Mouse (Mus musculus) heart, embryonic 13.5 days (tissue): ENCODE results near the gene Ubtf. TPM values are rescaled to one million over a fixed set of nuclear protein-coding genes. Genes with fewer than 3 reads are reported as not detected.

Experiments used
- ATAC-seq: fragments of 200-750 bp; cut with Nextera tagmentation; 2 replicates; pipeline ENCODE4 v1.8.0; 2017; ENCODE audit warnings: moderate TSS enrichment; ENCODE audit not compliant: insufficient number of reproducible peaks, low FRiP score, low TSS enrichment; ENCODE audit errors: extremely low read depth
- H3K27ac ChIP-seq: fragments of 300-500 bp; sonication (generic); replicated peaks from 2 replicates; pipeline ENCODE4 v1.5.1; 2015; ENCODE audit warnings: moderate library complexity, mild to moderate bottlenecking, inconsistent platforms
- H3K27me3 ChIP-seq: fragments of 300-500 bp; sonication (generic); replicated peaks from 2 replicates; pipeline ENCODE4 v1.6.1; 2015; ENCODE audit warnings: mild to moderate bottlenecking, inconsistent platforms
- H3K36me3 ChIP-seq: fragments of 300-500 bp; sonication (generic); 2 replicates; pipeline ENCODE4 v1.6.1; 2015; ENCODE audit warnings: mild to moderate bottlenecking, inconsistent platforms
- H3K4me1 ChIP-seq: fragments of 300-500 bp; sonication (generic); 2 replicates; pipeline ENCODE4 v1.6.1; 2015; ENCODE audit warnings: inconsistent platforms
- H3K4me2 ChIP-seq: fragments of 300-500 bp; sonication (generic); 2 replicates; pipeline ENCODE4 v1.6.1; 2015; ENCODE audit warnings: inconsistent platforms, mild to moderate bottlenecking, moderate library complexity
- H3K4me3 ChIP-seq: fragments of 300-500 bp; sonication (generic); 2 replicates; pipeline ENCODE4 v1.5.1; 2015; ENCODE audit warnings: moderate library complexity, mild to moderate bottlenecking, inconsistent platforms
- H3K9ac ChIP-seq: fragments of 300-500 bp; sonication (generic); 2 replicates; pipeline ENCODE4 v1.6.1; 2015; ENCODE audit warnings: inconsistent platforms, mild to moderate bottlenecking, moderate library complexity
- H3K9me3 ChIP-seq: fragments of 300-500 bp; sonication (generic); 2 replicates; pipeline ENCODE4 v1.6.1; 2016; ENCODE audit warnings: inconsistent platforms
- WGBS: fragments of 180-500 bp; shearing (Covaris S2); methylation state at CpG from one replicate; pipeline ENCODE4 v1.1.7; 2015; ENCODE audit warnings: mixed read lengths; 5-methylcytosine and 5-hydroxymethylcytosine counted together
- polyA plus RNA-seq: library from polyadenylated mRNA; unstranded; fragments of >200 nt; fragmentation: Nextera tagmentation; extraction: Ambion mirVana; gene quantifications from 2 replicates; pipeline ENCODE4 v1.2.1, GENCODE M21; 2015

Ubtf gene
- polyA plus RNA-seq, 1 experiment from 2014 or later: 51.1 TPM

DNA sequence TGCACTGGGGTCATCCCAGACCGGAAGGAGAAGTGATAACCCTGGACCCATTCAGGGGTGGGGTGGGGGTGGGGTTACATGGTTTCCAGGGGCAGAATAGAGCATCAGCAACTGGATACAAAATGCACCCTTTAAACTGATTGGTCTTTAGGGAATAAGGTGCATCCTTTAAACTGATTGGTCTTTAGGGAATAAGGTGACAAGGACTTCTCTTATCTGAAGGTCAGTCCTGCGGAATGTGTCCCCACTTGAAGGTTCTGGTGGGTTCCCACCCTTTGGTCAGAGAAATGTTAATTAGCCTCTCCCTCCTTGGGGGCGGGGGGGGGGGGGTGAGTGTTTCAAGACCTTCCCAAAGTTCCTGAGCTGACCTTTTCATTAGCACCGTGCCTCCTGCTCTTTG is 12.3 kb upstream of the Ubtf start:
- H3K4me3 ChIP-seq: no peak overlapping the region
- no peak for ATAC-seq
- H3K36me3 ChIP-seq: no peaks in the 10 kb centered on the region
- no peaks in the 10 kb centered on the region for H3K27me3 ChIP-seq
- H3K27ac ChIP-seq: no peak overlapping the region
- 29% methylated on average over 4 of the region's 4 CpGs for WGBS
- no peak overlapping the region for H3K9ac ChIP-seq
- H3K4me1 ChIP-seq: peaks cover 10% of the 10 kb centered on the region
- no peaks in the 10 kb centered on the region for H3K9me3 ChIP-seq
- no peak overlapping the region for H3K4me2 ChIP-seq

DNA sequence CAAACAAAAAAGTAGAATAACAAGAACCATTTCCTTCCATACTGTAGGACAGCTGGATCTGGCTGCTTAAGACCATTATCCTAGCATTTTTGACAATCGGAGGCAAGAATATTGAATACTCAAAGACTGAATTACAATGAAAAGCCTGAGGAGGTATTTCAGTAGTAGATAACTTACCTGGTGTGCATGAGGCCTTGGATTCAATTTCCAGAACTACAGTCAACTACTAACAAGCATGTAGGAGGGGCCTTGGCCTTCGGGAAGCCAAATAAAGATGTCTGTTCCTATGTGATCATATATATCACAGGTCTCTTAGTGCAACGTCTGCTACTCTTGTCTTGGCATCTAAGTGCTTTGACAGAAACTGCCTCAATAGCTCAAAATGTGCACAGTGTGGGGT is 10.5 kb upstream of the Ubtf start:
- no peak for ATAC-seq
- WGBS: 65% methylated on average over 3 of the region's 3 CpGs
- no peaks in the 10 kb centered on the region for H3K9me3 ChIP-seq

DNA sequence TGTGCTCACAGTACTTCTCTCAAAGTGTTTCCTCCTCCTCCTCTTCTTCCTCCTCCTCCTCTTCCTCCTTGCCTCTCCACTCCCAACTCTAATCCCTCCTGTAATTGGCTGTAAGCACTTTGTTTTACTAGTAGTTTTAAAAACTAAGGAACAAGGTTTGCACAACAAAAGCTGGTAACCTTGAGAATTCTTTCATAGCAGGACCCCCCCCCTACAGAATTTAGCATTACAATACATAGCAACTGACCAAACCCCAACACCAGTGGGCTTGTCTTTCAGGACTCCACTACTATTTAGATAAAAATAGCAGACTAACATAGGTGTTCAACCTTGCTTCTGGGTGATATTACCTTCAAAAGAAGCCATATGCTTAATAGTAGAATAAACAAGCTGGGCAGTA is 10.0 kb upstream of the Ubtf start:
- no peak overlapping the region for H3K27ac ChIP-seq
- H3K4me1 ChIP-seq: no peaks in the 10 kb centered on the region
- H3K36me3 ChIP-seq: no peaks in the 10 kb centered on the region
- no peaks in the 10 kb centered on the region for H3K27me3 ChIP-seq
- no peak for ATAC-seq
- no peaks in the 10 kb centered on the region for H3K9me3 ChIP-seq
- H3K9ac ChIP-seq: no peak overlapping the region
- H3K4me2 ChIP-seq: no peak overlapping the region
- no peak overlapping the region for H3K4me3 ChIP-seq

More for the DNA sequence above, 10.5 kb upstream of the Ubtf start:
- Histone ChIP-seq H3K4me1 (peaks cover 5% of the 10 kb centered on the region), H3K9ac (no peak overlapping the region), H3K4me3 (no peak overlapping the region), H3K27ac (no peak overlapping the region), H3K27me3 (no peaks in the 10 kb centered on the region), H3K36me3 (no peaks in the 10 kb centered on the region), H3K4me2 (no peak overlapping the region)

DNA sequence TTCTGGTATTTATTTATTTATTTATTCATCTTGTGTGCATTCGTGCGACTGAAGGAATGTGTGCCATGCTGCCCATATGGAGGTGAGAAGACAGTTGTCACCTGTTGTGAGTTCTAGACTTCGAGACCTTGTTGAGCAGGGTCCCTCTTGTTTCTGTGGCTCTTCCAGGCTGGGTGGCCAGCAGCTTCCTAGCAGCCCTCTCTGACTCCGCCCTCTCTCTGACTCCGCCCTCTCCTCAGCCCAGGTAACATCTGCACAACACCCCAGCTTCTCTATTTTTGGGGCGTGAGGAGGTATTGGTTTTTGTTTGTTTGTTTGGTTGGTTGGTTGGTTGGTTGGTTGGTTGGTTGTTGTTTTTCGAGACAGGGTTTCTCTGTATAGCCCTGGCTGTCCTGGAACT is 8.3 kb upstream of the Ubtf start:
- Histone ChIP-seq H3K27me3 (0 out of 2 replicates have a peak, but pooled peaks cover 5% of the 10 kb centered on the region), H3K4me1 (no peaks in the 10 kb centered on the region), H3K36me3 (no peaks in the 10 kb centered on the region), H3K27ac (no peak overlapping the region), H3K9ac (no peak overlapping the region), H3K4me3 (no peak overlapping the region), H3K9me3 (no peaks in the 10 kb centered on the region), H3K4me2 (no peak overlapping the region)
- 64% methylated on average over 7 of the region's 7 CpGs for WGBS
- ATAC-seq: no peak

DNA sequence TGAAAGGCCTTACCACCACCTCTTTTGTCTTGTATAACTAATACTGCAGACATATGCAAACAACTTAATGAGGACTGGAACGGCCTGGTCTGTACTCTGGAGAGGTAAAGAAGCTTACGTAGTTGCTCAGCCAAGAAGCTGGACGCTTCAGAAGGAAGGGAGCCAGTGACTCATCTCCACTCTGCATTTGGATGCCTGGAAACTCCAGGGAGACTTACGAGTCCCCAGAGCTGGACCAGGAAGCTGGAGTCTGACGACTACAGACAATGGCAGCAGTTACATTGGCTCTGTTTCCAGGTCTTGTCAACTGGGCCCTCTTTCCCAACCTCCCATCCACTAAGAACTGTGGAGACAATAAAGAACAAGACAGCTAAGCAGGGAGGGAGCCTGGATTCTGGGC is 7.7 kb upstream of the Ubtf start:
- 56% methylated on average over 5 of the region's 5 CpGs for WGBS
- no peaks in the 10 kb centered on the region for H3K9me3 ChIP-seq
- 0 out of 2 replicates have a peak, but pooled peaks cover 5% of the 10 kb centered on the region for H3K27me3 ChIP-seq
- H3K27ac ChIP-seq: no peak overlapping the region
- H3K4me3 ChIP-seq: no peak overlapping the region
- H3K9ac ChIP-seq: no peak overlapping the region
- no peak for ATAC-seq
- no peaks in the 10 kb centered on the region for H3K36me3 ChIP-seq
- H3K4me1 ChIP-seq: no peaks in the 10 kb centered on the region
- no peak overlapping the region for H3K4me2 ChIP-seq

DNA sequence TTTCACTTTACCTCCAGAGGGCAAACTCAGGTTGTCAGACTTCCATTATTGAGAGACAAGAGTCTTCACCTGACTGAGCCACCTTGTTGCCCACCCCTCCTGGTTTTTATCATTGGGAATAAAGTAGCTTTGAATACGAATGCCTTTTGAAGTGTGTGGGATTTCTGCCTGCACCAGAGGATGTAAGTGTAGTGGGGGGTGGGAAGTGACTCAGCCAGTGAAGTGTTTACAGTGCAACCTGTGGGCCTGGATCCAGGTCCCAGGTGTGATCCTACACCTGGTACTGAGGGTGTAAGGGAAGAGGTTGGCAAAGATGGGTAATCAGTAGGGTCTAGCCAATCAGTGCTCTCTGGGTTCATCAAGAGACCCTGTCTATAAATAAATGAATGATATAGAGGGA is 4.0 kb upstream of the Ubtf start:
- Histone ChIP-seq H3K9me3 (no peaks in the 10 kb centered on the region), H3K4me3 (no peak overlapping the region), H3K4me2 (no peak overlapping the region), H3K36me3 (no peaks in the 10 kb centered on the region), H3K9ac (no peak overlapping the region), H3K4me1 (peaks cover 10% of the 10 kb centered on the region), H3K27ac (no peak overlapping the region), H3K27me3 (0 out of 2 replicates have a peak, but pooled peaks cover 8% of the 10 kb centered on the region)
- WGBS: 72% methylated on average over 1 of the region's 1 CpGs
- no peak for ATAC-seq

DNA sequence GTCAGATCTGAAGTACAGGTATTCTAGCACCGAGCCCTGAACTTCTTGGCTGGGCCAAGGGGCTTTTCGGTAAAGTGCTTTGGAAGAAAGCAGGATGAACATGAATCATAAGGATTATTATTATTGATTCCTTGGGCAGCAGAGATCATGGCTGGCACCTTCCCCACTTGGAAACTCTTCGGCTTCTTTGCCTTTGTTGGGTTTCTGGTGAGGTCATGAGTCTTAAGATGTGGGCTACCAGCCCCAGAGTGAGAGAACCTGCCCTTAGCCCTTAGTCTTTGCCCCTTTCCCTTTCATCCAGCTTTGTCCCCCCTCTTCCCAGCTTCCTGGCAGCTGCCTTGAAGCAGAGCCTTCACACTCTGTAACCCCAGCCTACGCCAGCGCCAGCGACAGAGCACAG is 2.4 kb upstream of the Ubtf start:
- 65% methylated on average over 6 of the region's 6 CpGs for WGBS
- Histone ChIP-seq H3K4me2 (no peak overlapping the region), H3K4me3 (no peak overlapping the region), H3K9ac (no peak overlapping the region), H3K4me1 (peaks cover 10% of the 10 kb centered on the region), H3K9me3 (no peaks in the 10 kb centered on the region), H3K27ac (no peak overlapping the region), H3K36me3 (no peaks in the 10 kb centered on the region), H3K27me3 (0 out of 2 replicates have a peak, but pooled peaks cover 8% of the 10 kb centered on the region)
- ATAC-seq: no peak

DNA sequence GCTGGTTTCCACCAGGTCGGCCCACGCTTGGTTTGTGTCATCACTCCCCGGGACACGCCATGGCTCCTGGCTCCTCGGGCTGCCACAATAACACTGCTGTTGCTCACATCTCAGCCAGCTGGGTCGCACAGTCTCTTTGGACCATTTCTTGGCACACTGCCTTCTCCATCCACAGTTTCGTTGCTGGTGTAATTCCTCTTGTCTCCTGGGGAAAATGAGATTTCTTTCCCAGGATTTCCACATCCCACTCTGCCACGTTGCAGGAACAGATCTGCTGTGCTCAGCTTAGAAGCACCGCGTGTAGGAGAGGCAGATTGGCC is 1.1 kb upstream of the Ubtf start:
- Histone ChIP-seq H3K9me3 (no peaks in the 10 kb centered on the region), H3K27ac (peak overlapping the region; percentile 99), H3K36me3 (peaks cover 1% of the 10 kb centered on the region), H3K9ac (peak overlapping the region; percentile 100), H3K27me3 (0 out of 2 replicates have a peak, but pooled peaks cover 8% of the 10 kb centered on the region), H3K4me2 (peak overlapping the region; percentile 86), H3K4me3 (peak overlapping the region; percentile 100), H3K4me1 (peaks cover 18% of the 10 kb centered on the region)
- WGBS: 11% methylated on average over 10 of the region's 10 CpGs
- no peak for ATAC-seq

DNA sequence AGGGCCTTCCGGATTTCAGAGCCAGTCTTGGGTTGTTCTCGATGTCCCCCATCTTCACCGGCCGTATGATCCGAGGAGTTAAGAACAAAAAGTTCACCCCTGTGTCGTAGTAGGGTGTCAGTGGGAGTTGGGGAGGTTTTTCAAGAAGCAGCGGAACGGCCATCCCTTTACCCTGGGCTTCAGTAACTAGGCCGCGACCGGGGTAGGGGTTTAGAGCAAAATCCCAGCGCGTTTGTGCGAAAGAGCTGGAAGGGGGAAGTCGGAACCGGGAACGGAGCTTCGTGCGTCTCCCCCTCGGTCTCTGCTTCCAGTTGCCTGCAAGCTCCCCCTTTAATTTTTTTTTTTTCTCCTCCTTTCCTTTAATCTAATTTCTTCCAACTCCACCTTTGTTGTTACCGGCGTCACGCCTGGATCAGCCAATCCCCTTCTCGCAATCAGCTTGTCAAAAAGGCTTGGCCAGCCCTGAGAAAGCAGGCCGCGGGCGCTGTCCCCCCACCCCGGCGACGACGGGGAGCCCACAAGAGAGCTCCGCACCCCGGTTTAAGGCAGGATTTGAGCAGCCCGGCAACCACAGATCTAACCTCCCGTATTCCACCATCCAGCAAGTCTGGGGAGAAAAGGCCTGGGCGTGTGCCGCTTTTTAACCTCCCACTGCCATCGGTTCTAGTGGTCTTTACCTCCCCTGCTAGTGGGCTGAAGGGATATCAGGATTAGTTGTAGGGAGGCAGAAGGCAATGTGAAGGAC is 571 bp upstream of the Ubtf start:
- Histone ChIP-seq H3K27ac (peak overlapping the region; percentile 99), H3K9me3 (no peaks in the 10 kb centered on the region), H3K4me3 (peak overlapping the region; percentile 100), H3K9ac (peak overlapping the region; percentile 100), H3K4me2 (peak overlapping the region; percentile 86), H3K36me3 (peaks cover 7% of the 10 kb centered on the region), H3K4me1 (peaks cover 24% of the 10 kb centered on the region), H3K27me3 (0 out of 2 replicates have a peak, but pooled peaks cover 8% of the 10 kb centered on the region)
- WGBS: under 1% methylated on average over 38 of the region's 38 CpGs
- ATAC-seq: no peak

DNA sequence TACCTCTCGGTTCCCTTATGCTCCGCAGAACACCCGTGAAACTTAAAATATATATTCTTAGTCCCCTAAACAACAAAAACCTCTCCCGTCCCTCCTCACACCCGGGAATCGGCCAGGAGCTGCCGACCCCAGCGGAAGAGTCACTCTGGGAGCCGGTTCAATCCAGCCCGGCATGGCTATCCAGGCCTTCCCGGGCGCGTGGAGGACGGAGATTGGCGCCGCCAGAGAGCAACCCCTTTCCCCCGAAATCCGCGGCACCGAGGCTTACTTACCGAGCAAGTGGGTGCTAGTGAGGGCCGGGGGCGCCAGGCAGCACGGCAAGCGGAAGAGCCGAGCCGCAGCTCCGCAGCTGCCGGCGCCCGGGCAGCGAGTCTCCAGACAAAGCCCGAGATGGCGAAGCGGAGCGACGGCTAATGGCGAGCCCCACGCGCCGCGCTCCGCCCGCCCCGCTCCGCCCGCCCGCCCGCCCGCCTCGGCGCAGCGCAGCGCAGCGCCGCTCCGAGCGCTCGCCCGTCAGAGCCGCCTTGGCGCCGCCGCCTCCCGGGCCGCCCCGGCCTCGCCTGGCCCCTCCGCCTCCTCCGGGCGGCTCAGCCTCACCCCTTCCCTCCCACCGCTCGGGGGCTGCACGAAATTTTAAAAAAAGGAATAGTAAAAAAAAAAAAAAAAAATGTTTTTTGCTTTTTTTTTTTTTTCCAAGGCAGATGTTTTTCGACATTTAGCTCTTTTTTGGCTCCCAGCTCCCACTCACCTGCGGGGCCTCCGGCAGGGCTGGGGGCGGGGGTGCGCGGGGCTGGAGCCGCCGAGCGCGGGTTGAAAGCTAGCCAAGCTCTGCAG is 749 bp downstream of the Ubtf start:
- Histone ChIP-seq H3K27ac (peak overlapping the region; percentile 99), H3K4me3 (peak overlapping the region; percentile 100), H3K4me1 (peaks cover 26% of the 10 kb centered on the region), H3K36me3 (peaks cover 20% of the 10 kb centered on the region), H3K4me2 (peak overlapping the region; percentile 86), H3K9me3 (no peaks in the 10 kb centered on the region), H3K9ac (peak overlapping the region; percentile 100), H3K27me3 (0 out of 2 replicates have a peak, but pooled peaks cover 8% of the 10 kb centered on the region)
- 0 out of 2 replicates have a peak, but pooled peaks have one; percentile 5 for ATAC-seq
- WGBS: under 1% methylated on average over 81 of the region's 84 CpGs

DNA sequence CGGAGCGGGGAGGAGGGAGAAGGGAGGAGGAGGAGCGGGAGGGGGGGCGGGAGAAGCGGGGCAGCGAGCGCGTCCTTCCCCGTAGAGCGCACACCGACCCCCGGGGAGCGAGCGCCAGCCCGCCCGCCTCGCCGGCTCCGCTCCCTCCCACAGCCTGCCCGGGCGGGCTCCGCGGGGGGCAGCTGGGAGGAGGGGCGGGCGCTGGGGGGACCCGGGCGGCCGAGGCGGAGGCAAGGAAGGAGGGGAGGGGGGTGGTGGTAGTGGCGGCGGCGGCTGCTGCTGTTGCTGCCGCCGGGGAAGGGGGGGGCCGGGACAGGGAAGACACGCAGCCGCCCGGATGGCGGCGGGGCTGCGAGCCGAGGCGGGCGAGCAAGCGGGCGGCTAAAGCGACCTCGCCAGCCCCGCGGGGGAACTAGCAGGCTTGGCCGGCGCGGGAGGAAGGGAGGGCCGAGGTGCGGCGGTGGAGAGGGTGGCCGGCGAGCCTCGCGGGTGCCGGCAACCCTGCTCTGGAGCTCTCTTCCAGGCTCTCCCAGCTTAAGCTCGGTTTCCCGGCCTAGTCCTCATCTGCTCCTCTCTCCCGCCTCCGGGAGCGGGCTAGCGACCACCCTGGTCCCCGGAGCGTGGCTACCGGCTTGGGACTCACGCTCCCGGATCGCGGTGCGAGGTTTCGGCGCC is 1.5 kb downstream of the Ubtf start:
- H3K27me3 ChIP-seq: 0 out of 2 replicates have a peak, but pooled peaks cover 4% of the 10 kb centered on the region
- peaks cover 27% of the 10 kb centered on the region for H3K36me3 ChIP-seq
- H3K4me3 ChIP-seq: peak overlapping the region; percentile 100
- peak overlapping the region; percentile 99 for H3K27ac ChIP-seq
- H3K9ac ChIP-seq: peak overlapping the region; percentile 100
- H3K4me1 ChIP-seq: peaks cover 26% of the 10 kb centered on the region
- ATAC-seq: peak; percentile 33; the same call in 1 of the 2 replicates
- 0% methylated on average over 42 of the region's 77 CpGs for WGBS
- H3K4me2 ChIP-seq: peak overlapping the region; percentile 86
- no peaks in the 10 kb centered on the region for H3K9me3 ChIP-seq
